Mouse (Mus musculus): ENCODE results near the gene B3gnt5.
"Not testable (repeated sequence)": the region's sequence is repeated elsewhere in the genome, so short reads cannot be mapped to it uniquely, and the experiment has no call there.

B3gnt5 gene

DNA sequence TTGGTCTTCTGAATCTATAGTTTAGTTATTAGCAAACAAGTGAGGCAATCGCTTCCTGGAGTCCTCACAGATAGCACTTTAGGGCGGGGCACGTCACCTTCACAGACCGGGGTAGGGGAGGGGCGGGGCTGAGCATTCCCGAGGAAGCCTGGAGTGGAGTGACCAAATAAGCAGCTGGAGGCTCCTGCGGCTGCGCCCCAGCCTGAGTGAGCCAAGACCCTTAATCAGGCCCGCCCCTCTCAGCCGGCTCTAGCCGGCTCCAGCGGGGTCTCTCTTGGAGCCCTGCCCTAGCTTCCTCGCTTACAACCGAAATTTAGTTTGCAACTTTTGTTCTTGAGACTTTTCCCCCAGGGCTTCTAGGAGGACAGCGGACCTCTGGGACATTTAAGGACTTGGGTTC is at the start of gene B3gnt5:
TSS of gene B3gnt5 (plus strand) at position 135 of the 400 bp plus-strand sequence.
- peak; percentile 71 to 78 for DNase-seq (ENCODE audit: low spot score in 2 of 2)

- DNase-seq (ENCODE audit: low spot score in 2 of 2), result no peak
Measured at GRCm38 (mm10) chr16:19720959-19721358, 39.0 kb upstream of the B3gnt5 start.

DNA sequence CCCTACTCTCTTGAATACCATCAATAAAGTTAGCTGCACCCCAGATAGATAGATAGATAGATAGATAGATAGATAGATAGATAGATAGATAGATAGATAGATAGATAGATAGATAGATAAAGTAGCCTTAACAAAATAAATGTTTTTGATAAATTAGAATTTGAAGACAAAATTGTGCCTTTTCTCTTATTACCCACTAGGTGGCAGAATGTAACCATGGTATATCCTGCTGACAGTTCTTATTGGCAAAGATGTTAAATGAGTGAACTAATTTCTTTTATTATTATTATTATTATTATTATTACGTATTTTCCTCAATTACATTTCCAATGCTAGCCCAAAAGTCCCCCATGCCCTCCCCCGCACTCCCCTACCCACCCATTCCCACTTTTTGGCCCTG is 35.9 kb upstream of the B3gnt5 start:
- not testable (repeated sequence) for DNase-seq (ENCODE audit: low spot score in 2 of 2)

GRCm38 (mm10) chr16:19732896-19733295 is 27.1 kb upstream of the B3gnt5 start:
- DNase-seq (ENCODE audit: low spot score in 2 of 2), result peak; percentile 34 to 38

DNA sequence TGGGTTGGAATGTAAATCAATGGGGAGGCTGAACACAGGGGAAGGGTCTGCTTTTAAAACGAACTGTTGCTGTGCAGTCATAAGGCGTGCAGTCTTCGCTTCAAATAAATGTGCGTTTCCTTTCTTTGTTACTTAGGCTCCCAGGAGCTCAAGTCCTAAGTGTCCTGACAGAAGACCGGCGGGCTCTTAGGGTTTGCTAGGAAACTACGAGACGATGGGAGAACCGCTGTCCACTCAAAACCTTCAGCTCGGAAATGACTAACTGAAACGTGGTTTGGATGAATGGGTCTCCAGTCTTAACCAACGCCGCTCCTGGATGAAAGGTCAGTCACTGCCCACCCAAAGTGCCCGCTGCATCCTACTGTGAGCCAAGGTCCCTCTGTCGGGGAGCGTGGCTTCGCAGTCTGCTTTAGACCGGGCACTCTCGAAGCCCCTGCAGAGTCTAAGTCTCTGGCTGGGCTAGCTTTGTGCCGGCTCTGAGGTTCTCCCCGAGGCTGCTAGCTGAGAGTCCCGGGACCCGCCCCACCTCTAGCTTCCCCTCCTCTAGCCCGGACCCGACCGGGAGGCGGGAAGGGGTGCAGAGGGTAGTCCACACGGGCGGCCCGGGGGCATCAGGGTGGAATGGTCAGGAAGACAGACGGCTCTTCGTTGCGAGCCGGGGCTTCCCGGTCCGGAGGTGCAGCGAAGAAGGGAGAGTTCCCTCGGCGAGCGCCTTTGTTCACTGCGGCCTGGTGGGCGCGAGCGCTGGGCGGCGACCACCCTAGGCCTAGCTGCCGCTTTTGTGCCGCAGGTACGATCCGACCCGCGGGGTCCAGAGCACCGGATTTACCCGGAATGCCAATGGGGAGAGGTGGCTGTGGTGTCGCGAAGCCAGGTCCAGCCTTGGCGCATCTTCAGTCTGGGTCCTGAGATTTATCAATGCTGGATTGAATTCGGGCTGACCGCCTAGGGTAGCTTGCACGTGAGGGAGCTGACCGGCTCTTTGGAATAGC is 793 bp downstream of the B3gnt5 start:
- peak; percentile 35 to 36 for DNase-seq (ENCODE audit: low spot score in 2 of 2)

GRCm38 (mm10) chr16:19761691-19762090 is 1.7 kb downstream of the B3gnt5 start:
- peak; percentile 89 to 92 for DNase-seq (ENCODE audit: low spot score in 2 of 2)

DNA sequence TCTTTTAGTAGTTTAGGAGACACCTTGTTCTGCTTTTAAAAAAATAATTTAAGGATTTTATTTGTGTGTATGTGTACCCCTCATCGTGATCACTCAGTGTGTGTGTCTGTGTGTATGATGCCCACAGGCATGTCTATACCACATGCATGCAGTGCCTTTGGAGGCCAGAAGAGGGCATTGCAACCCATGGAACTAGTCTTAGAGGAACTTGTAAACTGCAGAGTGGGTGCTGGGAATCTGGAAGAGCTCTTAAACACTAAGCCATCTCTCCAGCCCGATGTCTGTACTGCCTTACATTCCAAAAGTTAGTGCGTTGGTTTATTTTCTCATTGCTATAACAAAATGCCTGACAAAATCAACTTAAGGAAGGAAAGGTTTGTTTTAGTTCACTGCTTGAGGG is 6.1 kb downstream of the B3gnt5 start:
- no peak for DNase-seq (ENCODE audit: low spot score in 2 of 2)

- peak in 1 of 2 experiments; percentile 25 for DNase-seq (ENCODE audit: low spot score in 2 of 2)
Measured at GRCm38 (mm10) chr16:19768046-19768445, 8.0 kb downstream of the B3gnt5 start.

DNA sequence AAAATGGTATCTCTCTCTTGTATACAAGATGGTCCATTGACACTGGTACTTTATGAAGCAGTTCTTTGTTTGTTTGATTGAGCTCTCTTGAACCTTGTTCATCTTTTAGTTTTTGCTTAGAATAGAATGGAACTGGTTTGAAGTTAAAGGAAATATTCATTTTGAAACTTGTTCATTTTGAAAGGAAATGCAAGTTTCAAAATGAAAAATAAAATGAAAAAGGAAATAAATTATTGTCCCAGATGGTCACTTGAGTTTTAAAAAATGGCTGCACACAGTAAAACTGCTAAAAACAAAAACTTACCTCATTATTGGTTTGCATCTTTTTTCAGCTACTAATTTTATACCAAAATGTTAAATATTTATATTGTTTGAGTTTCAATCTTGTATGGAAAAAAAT is 12.0 kb downstream of the B3gnt5 start:
- no peak for DNase-seq (ENCODE audit: low spot score in 2 of 2)

- no peak for DNase-seq (ENCODE audit: low spot score in 2 of 2)
Measured at GRCm38 (mm10) chr16:19786386-19787090, 26.5 kb downstream of the B3gnt5 start.

GRCm38 (mm10) chr16:19789914-19790313 is 29.9 kb downstream of the B3gnt5 start:
- no peak for DNase-seq (ENCODE audit: low spot score in 2 of 2)

DNA sequence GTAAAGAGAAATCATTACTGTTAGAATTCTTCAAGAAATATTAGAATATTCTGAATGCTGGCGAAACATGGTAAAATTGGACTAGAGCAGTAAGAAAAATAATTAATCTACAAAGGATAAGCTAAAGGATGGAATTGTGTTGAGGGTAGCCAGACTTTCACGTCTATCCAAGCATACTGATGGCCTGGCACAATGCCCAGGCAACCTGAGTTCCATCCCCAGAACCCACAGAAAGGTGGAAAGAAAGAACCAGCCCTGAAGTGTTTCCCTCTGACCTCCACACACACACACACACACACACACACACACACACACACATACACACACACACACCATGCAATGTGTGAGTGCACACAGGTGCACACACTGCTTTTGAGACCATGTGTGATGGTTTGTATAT is 58.8 kb downstream of the B3gnt5 start:
- DNase-seq (ENCODE audit: low spot score in 2 of 2), result no peak

All from spleen, postnatal 36 days (tissue).